Mouse (Mus musculus) midbrain, embryonic 12.5 days (tissue): Measurements from ENCODE around the gene Vat1. TPM values are rescaled to one million over a fixed set of nuclear protein-coding genes. Genes with fewer than 3 reads are reported as not detected.

ENCODE experiments used
- ATAC-seq: fragments of 200-750 bp; cut with Nextera tagmentation; 2 replicates; pipeline ENCODE4 v1.8.0; 2017; ENCODE audit warnings: low read depth, moderate TSS enrichment, moderate library complexity; ENCODE audit not compliant: low FRiP score
- H3K27ac ChIP-seq: fragments of 300-500 bp; sonication (generic); replicated peaks from 2 replicates; pipeline ENCODE4 v1.5.1; 2016; ENCODE audit warnings: mild to moderate bottlenecking
- H3K27me3 ChIP-seq: fragments of 300-500 bp; sonication (generic); 2 replicates; pipeline ENCODE4 v1.6.1; 2016; ENCODE audit warnings: mild to moderate bottlenecking
- H3K36me3 ChIP-seq: fragments of 300-500 bp; sonication (generic); 2 replicates; pipeline ENCODE4 v1.6.1; 2016
- H3K4me1 ChIP-seq: fragments of 300-500 bp; sonication (generic); 2 replicates; pipeline ENCODE4 v1.6.1; 2016
- H3K4me2 ChIP-seq: fragments of 300-500 bp; sonication (generic); replicated peaks from 2 replicates; pipeline ENCODE4 v1.6.1; 2016; ENCODE audit warnings: mild to moderate bottlenecking, moderate library complexity
- H3K4me3 ChIP-seq: fragments of 300-500 bp; sonication (generic); 2 replicates; pipeline ENCODE4 v1.5.1; 2016; ENCODE audit warnings: mild to moderate bottlenecking
- H3K9ac ChIP-seq: fragments of 300-500 bp; sonication (generic); replicated peaks from 2 replicates; pipeline ENCODE4 v1.6.1; 2016; ENCODE audit warnings: mild to moderate bottlenecking, moderate library complexity
- H3K9me3 ChIP-seq: fragments of 300-500 bp; sonication (generic); 2 replicates; pipeline ENCODE4 v1.6.1; 2016; ENCODE audit warnings: mild to moderate bottlenecking
- whole genome bisulfite sequencing: fragments of 180-500 bp; shearing (Covaris S2); methylation state at CpG from one replicate; pipeline ENCODE4 v1.1.7; 2016; 5-methylcytosine and 5-hydroxymethylcytosine counted together
- polyA plus RNA-seq: library from polyadenylated mRNA; unstranded; fragments of >200 nt; fragmentation: Nextera tagmentation; extraction: Ambion mirVana; gene quantifications from 2 replicates; pipeline ENCODE4 v1.2.1, GENCODE M21; 2016

The Vat1 gene
- polyA plus RNA-seq = 69.3 and 73.0 TPM in 2 replicates

- ATAC-seq = peak; percentile 61
- H3K36me3 ChIP-seq = peaks cover 19% of the 10 kb centered on the region
- 2% methylated on average over 51 of the region's 60 CpGs for WGBS
These were observed at the start of gene Vat1 for GRCm38 (mm10) chr11:101465869-101466551. Gene Vat1 (minus strand): TSS chr11:101466230.

GRCm38 (mm10) chr11:101507090-101507489 is 41.1 kb upstream of the Vat1 start:
- Histone ChIP-seq H3K27me3 (no peaks in the 10 kb centered on the region), H3K27ac (no peak overlapping the region), H3K4me2 (no peak overlapping the region), H3K9me3 (no peaks in the 10 kb centered on the region), H3K4me1 (no peaks in the 10 kb centered on the region), H3K4me3 (no peak overlapping the region), H3K9ac (no peak overlapping the region), H3K36me3 (peaks cover 51% of the 10 kb centered on the region)
- WGBS = 94% methylated on average over 7 of the region's 7 CpGs
- ATAC-seq = no peak

More at GRCm38 (mm10) chr11:101465869-101466551, at the start of gene Vat1:
- peak within 1 kb of the TSS; percentile 78 for H3K4me3 ChIP-seq
- H3K4me1 ChIP-seq = peaks cover 67% of the 10 kb centered on the region
- no peaks in the 10 kb centered on the region for H3K9me3 ChIP-seq
- peak within 1 kb of the TSS; percentile 87 for H3K27ac ChIP-seq
- peak within 1 kb of the TSS; percentile 81 for H3K9ac ChIP-seq
- peaks cover 3% of the 10 kb centered on the region; the same call in 1 of the 2 replicates for H3K27me3 ChIP-seq
- peak within 1 kb of the TSS; percentile 79 for H3K4me2 ChIP-seq

DNA sequence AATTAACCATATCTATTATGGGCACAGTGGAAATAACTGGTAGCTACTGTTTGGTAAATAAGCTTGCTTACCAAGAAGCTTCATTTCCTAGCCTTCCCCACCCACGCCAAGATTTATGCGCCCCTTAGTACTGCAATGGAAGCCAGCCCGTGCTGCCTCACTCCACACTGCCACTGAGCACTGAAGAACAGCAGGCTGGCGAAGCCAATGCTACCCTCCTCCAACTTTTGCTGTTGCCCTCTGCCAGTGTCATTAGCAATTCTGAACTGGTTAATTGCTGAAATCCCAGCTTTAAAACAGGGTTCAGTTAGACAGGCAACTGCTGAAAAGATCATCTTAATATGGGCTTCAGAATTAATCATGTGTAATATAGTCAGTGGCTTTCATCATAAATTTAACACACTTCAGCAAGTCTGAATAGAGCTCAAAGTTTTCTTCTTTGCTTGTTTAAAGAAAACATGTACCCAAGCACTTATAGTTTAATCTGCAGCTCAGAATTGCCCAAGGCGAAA is 40.3 kb upstream of the Vat1 start:
- no peaks in the 10 kb centered on the region for H3K9me3 ChIP-seq
- peaks cover 52% of the 10 kb centered on the region for H3K36me3 ChIP-seq
- 87% methylated on average over 5 of the region's 5 CpGs for WGBS
- H3K4me1 ChIP-seq = no peaks in the 10 kb centered on the region
- H3K4me3 ChIP-seq = no peak overlapping the region
- no peak for ATAC-seq
- no peak overlapping the region for H3K27ac ChIP-seq
- H3K4me2 ChIP-seq = no peak overlapping the region
- H3K27me3 ChIP-seq = no peaks in the 10 kb centered on the region
- H3K9ac ChIP-seq = no peak overlapping the region

- no peaks in the 10 kb centered on the region for H3K27me3 ChIP-seq
- no peaks in the 10 kb centered on the region for H3K9me3 ChIP-seq
- H3K9ac ChIP-seq = no peak overlapping the region
- peaks cover 19% of the 10 kb centered on the region for H3K36me3 ChIP-seq
- WGBS = 78% methylated on average over 6 of the region's 6 CpGs
- no peak for ATAC-seq
- H3K4me1 ChIP-seq = peaks cover 24% of the 10 kb centered on the region
- no peak overlapping the region for H3K4me2 ChIP-seq
- peak overlapping the region; percentile 82 for H3K27ac ChIP-seq
- H3K4me3 ChIP-seq = no peak overlapping the region
These were observed 20.1 kb upstream of the Vat1 start for GRCm38 (mm10) chr11:101486126-101486525.

DNA sequence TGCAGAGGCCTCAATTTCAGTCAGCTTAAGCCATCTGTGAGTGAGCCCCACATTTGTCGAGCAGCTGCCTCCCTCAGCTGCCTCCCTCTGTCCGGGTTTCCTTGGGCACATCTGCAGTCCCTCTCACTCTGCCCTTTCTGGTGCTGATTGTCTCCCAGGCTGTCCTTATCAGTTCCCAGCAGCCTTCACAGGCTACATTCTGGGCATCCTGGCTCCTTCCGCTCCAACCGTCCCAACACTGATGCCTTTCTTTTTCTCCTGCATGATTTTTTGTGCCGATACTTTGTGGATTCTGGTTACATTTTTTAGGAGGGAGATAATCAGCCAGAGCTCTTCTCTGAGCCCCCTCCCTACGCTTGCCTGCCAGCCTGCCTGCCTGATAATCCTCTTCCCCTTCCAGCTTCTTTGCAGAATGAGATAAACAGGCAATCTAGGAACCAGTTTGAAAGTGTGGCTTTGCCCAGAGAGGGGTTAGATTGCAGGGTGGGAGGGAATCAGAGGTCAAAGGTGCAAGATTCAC is 19.5 kb upstream of the Vat1 start:
- H3K36me3 ChIP-seq = peaks cover 18% of the 10 kb centered on the region
- no peak overlapping the region for H3K4me2 ChIP-seq
- H3K9ac ChIP-seq = no peak overlapping the region
- H3K27me3 ChIP-seq = no peaks in the 10 kb centered on the region
- H3K27ac ChIP-seq = peak overlapping the region; percentile 82
- 39% methylated on average over 6 of the region's 6 CpGs for WGBS
- H3K9me3 ChIP-seq = no peaks in the 10 kb centered on the region
- H3K4me1 ChIP-seq = peaks cover 25% of the 10 kb centered on the region
- no peak overlapping the region for H3K4me3 ChIP-seq
- ATAC-seq = no peak

GRCm38 (mm10) chr11:101484814-101485213 is 18.8 kb upstream of the Vat1 start:
- Histone ChIP-seq H3K9ac (no peak overlapping the region), H3K4me2 (no peak overlapping the region), H3K4me3 (no peak overlapping the region), H3K27me3 (no peaks in the 10 kb centered on the region), H3K4me1 (peaks cover 32% of the 10 kb centered on the region), H3K27ac (peak overlapping the region; percentile 82), H3K36me3 (peaks cover 18% of the 10 kb centered on the region; the same call in 1 of the 2 replicates), H3K9me3 (no peaks in the 10 kb centered on the region)
- 89% methylated on average over 7 of the region's 7 CpGs for whole genome bisulfite sequencing
- no peak for ATAC-seq

DNA sequence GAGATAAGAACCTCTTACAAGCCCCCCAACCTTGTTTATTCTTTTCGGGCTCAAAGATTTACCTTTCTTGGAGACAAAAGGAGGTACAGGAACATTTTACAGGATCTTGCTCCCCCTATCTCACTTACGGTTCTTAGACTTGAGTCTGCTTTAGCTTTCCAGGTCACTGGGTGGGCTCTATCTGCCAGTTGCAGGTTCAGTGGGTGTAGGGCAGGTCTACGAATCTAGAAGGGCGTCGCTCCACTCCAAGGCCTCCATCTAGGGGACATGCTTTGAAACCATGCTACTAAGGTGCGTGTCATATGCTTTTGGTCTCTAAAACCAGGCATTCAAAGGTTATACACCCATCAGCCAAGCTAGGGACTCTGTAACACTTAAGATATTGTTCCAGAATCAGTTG is 18.2 kb upstream of the Vat1 start:
- Histone ChIP-seq H3K4me3 (no peak overlapping the region), H3K27ac (peak overlapping the region; percentile 82), H3K27me3 (no peaks in the 10 kb centered on the region), H3K4me2 (no peak overlapping the region), H3K9ac (no peak overlapping the region), H3K4me1 (peaks cover 38% of the 10 kb centered on the region), H3K36me3 (peaks cover 14% of the 10 kb centered on the region; the same call in 1 of the 2 replicates), H3K9me3 (no peaks in the 10 kb centered on the region)
- 68% methylated on average over 6 of the region's 6 CpGs for WGBS
- ATAC-seq = no peak

DNA sequence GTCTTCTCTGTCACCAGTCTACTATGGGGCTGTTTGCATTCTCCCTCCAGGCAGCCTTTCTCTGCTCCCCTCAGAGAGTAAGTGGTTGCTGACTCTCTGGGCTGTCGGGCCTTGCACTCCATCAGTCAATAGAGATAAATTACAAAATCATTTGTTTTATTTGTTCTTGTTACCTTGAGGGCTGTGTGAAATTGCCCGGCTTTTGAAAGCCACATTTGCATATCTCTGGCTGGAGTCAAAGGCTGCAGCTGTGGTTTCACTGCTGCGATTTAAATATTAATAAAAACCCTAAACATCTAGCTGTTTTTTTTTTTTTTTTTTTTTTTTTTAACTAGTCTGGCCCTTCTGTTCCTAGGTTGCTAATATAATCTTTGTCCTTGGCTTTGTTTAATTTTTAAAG is 17.8 kb upstream of the Vat1 start:
- H3K27me3 ChIP-seq = no peaks in the 10 kb centered on the region
- no peak overlapping the region for H3K4me3 ChIP-seq
- no peak overlapping the region for H3K9ac ChIP-seq
- WGBS = 33% methylated on average over 3 of the region's 3 CpGs
- peaks cover 42% of the 10 kb centered on the region for H3K4me1 ChIP-seq
- peak overlapping the region; percentile 82 for H3K27ac ChIP-seq
- H3K4me2 ChIP-seq = no peak overlapping the region
- H3K36me3 ChIP-seq = peaks cover 10% of the 10 kb centered on the region; the same call in 1 of the 2 replicates
- H3K9me3 ChIP-seq = no peaks in the 10 kb centered on the region
- ATAC-seq = no peak

DNA sequence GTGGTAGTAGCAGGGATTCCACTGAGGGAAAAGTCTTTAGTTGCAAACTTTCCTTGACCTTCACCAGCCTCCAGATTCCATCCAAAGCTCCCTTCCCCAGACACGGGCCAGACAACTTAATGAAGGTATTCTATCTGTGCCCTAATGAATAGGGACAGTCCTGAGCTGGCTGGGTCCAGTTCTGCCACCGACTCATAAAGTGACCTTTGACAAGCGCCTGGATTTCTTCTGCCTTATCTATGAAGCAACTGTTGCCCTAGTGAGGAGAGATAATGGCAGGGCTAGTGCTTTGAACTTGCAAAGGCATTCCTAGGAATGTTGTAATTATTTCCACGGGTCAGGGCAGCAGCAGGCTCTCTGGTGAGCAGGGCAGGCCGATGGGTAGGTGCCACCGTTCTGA is 14.9 kb upstream of the Vat1 start:
- H3K4me3 ChIP-seq = no peak overlapping the region
- H3K4me1 ChIP-seq = peaks cover 56% of the 10 kb centered on the region
- H3K27ac ChIP-seq = no peak overlapping the region
- H3K4me2 ChIP-seq = no peak overlapping the region
- H3K9ac ChIP-seq = no peak overlapping the region
- H3K27me3 ChIP-seq = no peaks in the 10 kb centered on the region
- no peaks in the 10 kb centered on the region for H3K9me3 ChIP-seq
- H3K36me3 ChIP-seq = no peaks in the 10 kb centered on the region
- WGBS = 69% methylated on average over 6 of the region's 6 CpGs
- ATAC-seq = no peak

- 4% methylated on average over 18 of the region's 18 CpGs for WGBS
- H3K27me3 ChIP-seq = no peaks in the 10 kb centered on the region
- H3K9me3 ChIP-seq = no peaks in the 10 kb centered on the region
- peaks cover 50% of the 10 kb centered on the region for H3K4me1 ChIP-seq
- H3K27ac ChIP-seq = peak overlapping the region; percentile 92
- peak overlapping the region; percentile 44 for H3K4me2 ChIP-seq
- peak overlapping the region; percentile 27 for H3K4me3 ChIP-seq
- no peaks in the 10 kb centered on the region for H3K36me3 ChIP-seq
- ATAC-seq = peak; percentile 77
- H3K9ac ChIP-seq = peak overlapping the region; percentile 29
These were observed 13.2 kb upstream of the Vat1 start for GRCm38 (mm10) chr11:101479171-101479635.

DNA sequence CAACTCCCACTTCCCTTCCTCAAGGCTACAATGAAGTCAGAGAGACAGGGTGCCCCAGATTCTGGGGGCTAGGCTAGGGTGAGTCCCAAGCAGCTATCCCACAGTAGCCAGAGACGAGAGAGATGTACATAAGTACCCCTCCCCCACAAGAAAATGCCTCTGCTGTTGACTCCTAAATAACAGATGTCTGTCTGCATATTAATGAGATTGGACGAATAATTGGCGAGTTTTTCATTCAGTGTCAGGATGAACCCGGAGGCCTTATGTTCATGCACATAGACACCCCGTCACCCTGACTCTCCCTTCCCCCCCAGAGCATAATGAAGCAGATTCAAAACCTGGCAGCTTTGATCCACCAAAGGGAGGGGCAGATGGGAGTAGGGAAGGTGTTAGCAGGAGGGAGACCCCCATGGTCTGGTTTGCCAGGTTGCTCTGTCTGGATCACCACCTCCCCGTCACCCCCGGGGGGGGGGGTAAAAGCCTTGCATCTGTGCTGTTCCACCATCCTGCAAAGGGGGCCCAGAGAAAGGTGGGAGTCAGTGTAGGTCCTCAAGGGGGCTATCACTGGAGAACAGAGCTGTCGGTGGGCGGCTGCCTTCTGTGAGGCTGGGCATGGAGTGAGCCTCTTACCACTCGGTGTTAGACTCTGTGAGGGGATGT is 11.7 kb upstream of the Vat1 start:
- WGBS = 28% methylated on average over 10 of the region's 10 CpGs
- ATAC-seq = peak; percentile 81
- H3K4me3 ChIP-seq = no peak overlapping the region
- H3K4me1 ChIP-seq = peaks cover 40% of the 10 kb centered on the region
- no peaks in the 10 kb centered on the region for H3K36me3 ChIP-seq
- peak overlapping the region; percentile 92 for H3K27ac ChIP-seq
- no peaks in the 10 kb centered on the region for H3K27me3 ChIP-seq
- H3K9me3 ChIP-seq = no peaks in the 10 kb centered on the region
- H3K4me2 ChIP-seq = peak overlapping the region; percentile 22
- H3K9ac ChIP-seq = no peak overlapping the region

- Histone ChIP-seq H3K4me2 (peak overlapping the region; percentile 12; the same call in 1 of the 2 replicates), H3K27me3 (no peaks in the 10 kb centered on the region), H3K4me1 (peaks cover 40% of the 10 kb centered on the region), H3K9me3 (no peaks in the 10 kb centered on the region), H3K9ac (no peak overlapping the region), H3K36me3 (no peaks in the 10 kb centered on the region), H3K27ac (peak overlapping the region; percentile 92), H3K4me3 (no peak overlapping the region)
- ATAC-seq = peak; percentile 70
- WGBS = 13% methylated on average over 4 of the region's 4 CpGs
These were observed 11.1 kb upstream of the Vat1 start for GRCm38 (mm10) chr11:101477194-101477551.
